Mouse (Mus musculus) intestine, embryonic 16.5 days (tissue): Measurements from ENCODE around the gene Ipo11. TPM values are rescaled to one million over a fixed set of nuclear protein-coding genes. Genes with fewer than 3 reads are reported as not detected.
"Not testable (repeated sequence)": the region's sequence is repeated elsewhere in the genome, so short reads cannot be mapped to it uniquely, and the experiment has no call there.

Experiments
- ATAC-seq: fragments of 200-750 bp; cut with Nextera tagmentation; 2 replicates; pipeline ENCODE4 v1.8.0; 2017; ENCODE audit warnings: moderate TSS enrichment, moderate library complexity
- H3K27ac ChIP-seq: fragments of 300-500 bp; sonication (generic); 2 replicates; pipeline ENCODE4 v1.5.1; 2014; ENCODE audit warnings: mild to moderate bottlenecking, low read length
- H3K27me3 ChIP-seq: fragments of 300-500 bp; sonication (generic); replicated peaks from 2 replicates; pipeline ENCODE4 v1.6.1; 2014; ENCODE audit warnings: low read length, control low read depth, mixed read lengths; ENCODE audit not compliant: control insufficient read depth, insufficient read depth
- H3K36me3 ChIP-seq: fragments of 300-500 bp; sonication (generic); 2 replicates; pipeline ENCODE4 v1.6.1; 2014; ENCODE audit warnings: low read length, control low read depth; ENCODE audit not compliant: control insufficient read depth, insufficient read depth
- H3K4me1 ChIP-seq: fragments of 300-500 bp; sonication (generic); 2 replicates; pipeline ENCODE4 v1.6.1; 2014; ENCODE audit warnings: low read length, control low read depth, mixed read lengths; ENCODE audit not compliant: control insufficient read depth, insufficient read depth
- H3K4me2 ChIP-seq: fragments of 300-500 bp; sonication (generic); 2 replicates; pipeline ENCODE4 v1.6.1; 2014; ENCODE audit warnings: low read depth, low read length, control low read depth
- H3K4me3 ChIP-seq: fragments of 300-500 bp; sonication (generic); 2 replicates; pipeline ENCODE4 v1.5.1; 2014; ENCODE audit warnings: mild to moderate bottlenecking, low read length
- H3K9ac ChIP-seq: fragments of 300-500 bp; sonication (generic); 2 replicates; pipeline ENCODE4 v1.6.1; 2014; ENCODE audit warnings: low read depth, low read length
- H3K9me3 ChIP-seq: fragments of 300-500 bp; sonication (generic); 2 replicates; pipeline ENCODE4 v1.6.1; 2016; ENCODE audit warnings: low read length, control low read depth; ENCODE audit not compliant: control insufficient read depth
- WGBS: fragments of 180-500 bp; shearing (Covaris S2); extraction: QIAGEN DNeasy Blood & Tissue Kit; methylation state at CpG from one replicate; pipeline ENCODE4 v1.1.7; 2014; 5-methylcytosine and 5-hydroxymethylcytosine counted together
- polyA plus RNA-seq: library from polyadenylated mRNA; unstranded; fragments of >200 nt; fragmentation: Nextera tagmentation; extraction: Ambion mirVana; gene quantifications from 2 replicates; pipeline ENCODE4 v1.2.1, GENCODE M21; 2015

The Ipo11 gene
- polyA plus RNA-seq, 1 experiment from 2014 or later, result 39.3 TPM

DNA sequence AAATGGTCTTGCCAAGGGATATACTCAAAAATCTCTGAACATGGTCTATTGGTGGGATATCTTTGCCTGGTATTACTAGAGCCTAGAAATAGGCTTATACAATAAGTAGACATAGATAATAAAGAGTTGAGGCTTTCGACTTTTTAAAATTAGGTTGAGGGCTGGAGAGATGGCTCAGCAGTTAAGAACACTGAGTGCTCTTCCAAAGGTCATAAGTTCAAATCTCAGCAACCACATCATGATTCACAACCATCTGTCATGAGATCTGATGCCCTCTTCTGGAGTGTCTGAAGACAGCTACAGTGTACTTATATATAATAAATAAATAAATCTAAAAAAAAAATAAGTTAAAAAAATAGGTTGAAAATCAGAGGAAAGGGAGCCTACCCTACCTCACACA is 6.0 kb upstream of the Ipo11 start:
- ATAC-seq, result no peak
- 83% methylated on average over 1 of the region's 1 CpGs for WGBS
- peaks cover 1% of the 10 kb centered on the region for H3K4me1 ChIP-seq
- H3K27ac ChIP-seq, result no peak overlapping the region
- H3K4me2 ChIP-seq, result no peak overlapping the region
- no peaks in the 10 kb centered on the region for H3K36me3 ChIP-seq
- no peak overlapping the region for H3K4me3 ChIP-seq
- no peaks in the 10 kb centered on the region for H3K27me3 ChIP-seq
- H3K9ac ChIP-seq, result no peak overlapping the region
- no peaks in the 10 kb centered on the region for H3K9me3 ChIP-seq

DNA sequence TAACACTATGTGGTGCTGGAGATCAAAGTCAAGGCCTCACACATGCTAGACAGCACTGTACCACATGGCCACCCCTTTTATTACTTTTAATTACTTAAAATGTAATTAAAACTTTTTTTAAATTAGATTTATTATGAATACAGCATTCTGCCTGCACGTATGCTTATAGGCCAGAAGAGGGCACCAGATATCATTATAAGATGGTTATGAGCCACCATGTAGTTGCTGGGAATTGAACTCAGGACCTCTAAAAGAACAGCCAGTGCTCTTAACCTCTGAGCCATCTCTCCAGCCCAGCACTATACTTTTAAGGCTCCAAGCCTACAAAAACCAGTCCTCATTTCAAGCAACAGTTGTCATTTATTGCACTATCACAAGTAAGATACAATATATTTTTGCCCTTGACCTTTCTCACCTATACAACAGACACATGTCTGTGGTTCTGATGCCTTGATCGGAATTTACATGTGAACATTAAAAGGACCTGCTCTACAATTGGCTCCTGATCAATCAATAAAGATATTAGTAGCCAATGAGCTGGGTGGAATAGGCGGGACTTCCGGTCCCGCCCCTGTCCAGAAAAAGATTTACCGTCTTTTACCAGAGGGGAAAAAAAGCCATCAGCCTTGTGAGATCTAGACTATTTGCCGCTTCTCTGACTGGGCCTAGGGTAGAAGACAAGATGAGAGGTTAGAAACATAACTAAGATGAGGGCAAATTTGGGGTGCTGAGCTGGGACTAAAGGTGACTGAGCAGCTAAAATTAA is 4.6 kb upstream of the Ipo11 start:
- no peak for ATAC-seq
- H3K4me3 ChIP-seq, result no peak overlapping the region
- WGBS, result 26% methylated on average over 7 of the region's 7 CpGs
- H3K4me2 ChIP-seq, result no peak overlapping the region
- no peak overlapping the region for H3K9ac ChIP-seq
- H3K27me3 ChIP-seq, result no peaks in the 10 kb centered on the region
- no peaks in the 10 kb centered on the region for H3K9me3 ChIP-seq
- H3K36me3 ChIP-seq, result no peaks in the 10 kb centered on the region
- no peak overlapping the region for H3K27ac ChIP-seq
- no peaks in the 10 kb centered on the region for H3K4me1 ChIP-seq

DNA sequence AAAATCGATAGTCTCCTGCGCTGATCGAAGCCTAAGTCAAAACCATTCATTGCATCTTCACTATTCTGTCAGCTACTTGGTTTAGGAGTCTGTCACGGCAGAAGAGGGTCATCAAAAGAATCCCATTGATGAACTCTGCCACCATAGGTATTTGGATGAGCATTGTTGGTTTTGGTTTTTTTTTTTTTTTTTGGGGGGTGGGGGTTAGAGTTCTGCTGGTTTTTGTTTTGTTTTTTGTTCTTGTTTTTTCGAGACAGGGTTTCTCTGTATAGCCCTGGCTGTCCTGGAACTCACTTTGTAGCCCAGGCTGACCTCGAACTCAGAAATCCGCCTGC is 347 bp upstream of the Ipo11 start:
- no peaks in the 10 kb centered on the region for H3K27me3 ChIP-seq
- peak; percentile 12; the same call in 1 of the 2 replicates for ATAC-seq
- peak overlapping the region; percentile 94 for H3K9ac ChIP-seq
- no peaks in the 10 kb centered on the region for H3K9me3 ChIP-seq
- H3K36me3 ChIP-seq, result no peaks in the 10 kb centered on the region
- no peak overlapping the region for H3K27ac ChIP-seq
- WGBS, result 24% methylated on average over 7 of the region's 7 CpGs
- peak overlapping the region; percentile 48 for H3K4me2 ChIP-seq
- H3K4me3 ChIP-seq, result peak overlapping the region; percentile 100
- H3K4me1 ChIP-seq, result 0 out of 2 replicates have a peak, but pooled peaks cover 3% of the 10 kb centered on the region

DNA sequence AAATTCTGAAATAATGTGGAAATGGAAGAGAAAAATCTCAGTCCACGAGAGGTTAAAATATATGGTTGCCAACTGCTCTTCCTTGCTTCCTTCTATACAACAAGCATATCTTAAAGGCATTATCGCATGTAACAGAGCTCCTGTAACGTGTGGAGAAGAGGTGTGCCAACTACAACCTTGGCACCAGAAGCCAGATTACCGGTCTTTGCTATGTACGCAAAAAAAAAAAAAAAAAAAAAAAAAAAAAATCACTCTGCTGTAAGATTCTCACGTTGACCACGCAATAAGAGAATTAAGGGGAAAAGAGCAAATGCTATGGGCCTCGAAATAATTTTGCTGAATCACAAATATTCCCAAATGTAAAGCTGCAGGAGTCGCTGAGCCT is 895 bp downstream of the Ipo11 start:
- H3K27me3 ChIP-seq, result no peaks in the 10 kb centered on the region
- H3K36me3 ChIP-seq, result no peaks in the 10 kb centered on the region
- WGBS, result 6% methylated on average over 9 of the region's 9 CpGs
- 0 out of 2 replicates have a peak, but pooled peaks cover 3% of the 10 kb centered on the region for H3K4me1 ChIP-seq
- peak overlapping the region; percentile 100 for H3K4me3 ChIP-seq
- H3K9me3 ChIP-seq, result no peaks in the 10 kb centered on the region
- ATAC-seq, result no peak
- H3K9ac ChIP-seq, result peak overlapping the region; percentile 94
- H3K27ac ChIP-seq, result peak overlapping the region; percentile 58; the same call in 1 of the 2 replicates
- H3K4me2 ChIP-seq, result peak overlapping the region; percentile 73

DNA sequence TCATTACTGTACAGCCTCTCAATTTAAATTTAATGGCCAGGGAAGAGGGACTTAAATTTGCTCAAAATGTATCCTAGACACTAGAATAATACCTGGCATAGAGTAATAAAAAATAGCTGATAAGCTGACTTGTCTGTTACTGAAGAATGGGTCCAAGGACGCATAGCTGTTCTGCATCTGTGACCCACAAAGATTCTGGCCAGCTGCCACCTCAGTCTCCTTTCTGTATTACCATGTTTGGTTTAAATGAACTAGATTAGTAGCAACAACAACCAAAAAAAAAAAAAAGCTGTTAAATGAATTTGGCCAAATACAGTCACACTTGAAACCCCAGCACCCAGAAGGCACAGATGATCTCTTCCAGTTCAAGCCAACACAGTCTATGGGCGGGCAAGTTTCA is 7.6 kb downstream of the Ipo11 start:
- H3K36me3 ChIP-seq, result peaks cover 5% of the 10 kb centered on the region
- ATAC-seq, result no peak
- no peak overlapping the region for H3K4me2 ChIP-seq
- 0 out of 2 replicates have a peak, but pooled peaks cover 3% of the 10 kb centered on the region for H3K4me1 ChIP-seq
- 86% methylated on average over 2 of the region's 2 CpGs for WGBS
- no peaks in the 10 kb centered on the region for H3K27me3 ChIP-seq
- H3K9ac ChIP-seq, result no peak overlapping the region
- peaks cover 5% of the 10 kb centered on the region; the same call in 1 of the 2 replicates for H3K9me3 ChIP-seq
- H3K4me3 ChIP-seq, result no peak overlapping the region
- H3K27ac ChIP-seq, result no peak overlapping the region

DNA sequence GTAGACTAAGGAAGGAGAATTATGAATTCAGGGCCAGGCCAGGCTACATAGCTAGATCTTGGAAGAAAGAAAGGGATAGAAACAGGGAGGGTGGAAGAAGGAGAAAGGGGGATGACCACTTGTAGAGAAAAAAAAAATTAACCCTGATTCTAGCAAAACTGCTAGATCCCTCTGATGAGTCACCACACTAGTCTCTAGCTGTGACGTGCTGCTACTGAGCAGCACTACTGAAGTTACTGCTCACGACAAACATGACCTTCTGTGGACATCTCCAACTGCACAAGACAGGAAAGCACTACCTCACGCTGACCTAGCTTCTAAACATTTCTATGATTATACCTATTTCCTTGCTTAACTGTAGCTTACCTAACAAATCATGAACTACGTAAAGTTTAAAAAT is 8.5 kb downstream of the Ipo11 start:
- H3K9me3 ChIP-seq, result peaks cover 5% of the 10 kb centered on the region; the same call in 1 of the 2 replicates
- H3K4me3 ChIP-seq, result no peak overlapping the region
- H3K4me1 ChIP-seq, result 0 out of 2 replicates have a peak, but pooled peaks cover 3% of the 10 kb centered on the region
- H3K27me3 ChIP-seq, result no peaks in the 10 kb centered on the region
- ATAC-seq, result no peak
- WGBS, result 92% methylated on average over 4 of the region's 4 CpGs
- H3K27ac ChIP-seq, result no peak overlapping the region
- H3K9ac ChIP-seq, result no peak overlapping the region
- H3K4me2 ChIP-seq, result no peak overlapping the region
- H3K36me3 ChIP-seq, result peaks cover 5% of the 10 kb centered on the region

DNA sequence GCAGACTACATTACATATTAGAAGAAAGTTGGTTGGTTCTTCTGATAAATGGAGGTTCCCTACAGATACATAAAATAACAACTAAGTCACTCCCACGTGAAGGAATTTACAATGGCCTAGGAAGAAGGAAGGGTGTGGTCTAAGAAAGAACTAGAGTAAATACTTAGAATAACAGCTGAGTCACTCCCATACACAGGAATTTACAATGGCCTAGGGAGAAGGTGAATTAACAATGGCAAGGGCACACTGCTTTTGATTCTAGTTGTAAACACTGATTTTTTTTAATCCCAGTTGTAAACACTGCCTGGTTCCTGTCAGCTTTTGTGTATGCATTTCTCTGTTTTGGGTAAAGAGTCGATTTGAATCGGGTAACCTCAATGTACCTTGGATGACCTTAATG is 10.8 kb downstream of the Ipo11 start:
- not testable (repeated sequence) for H3K4me3 ChIP-seq, H3K36me3 ChIP-seq, ATAC-seq, H3K27me3 ChIP-seq, H3K9ac ChIP-seq, H3K9me3 ChIP-seq, H3K4me2 ChIP-seq, H3K27ac ChIP-seq, H3K4me1 ChIP-seq
- 89% methylated on average over 3 of the region's 3 CpGs for WGBS

DNA sequence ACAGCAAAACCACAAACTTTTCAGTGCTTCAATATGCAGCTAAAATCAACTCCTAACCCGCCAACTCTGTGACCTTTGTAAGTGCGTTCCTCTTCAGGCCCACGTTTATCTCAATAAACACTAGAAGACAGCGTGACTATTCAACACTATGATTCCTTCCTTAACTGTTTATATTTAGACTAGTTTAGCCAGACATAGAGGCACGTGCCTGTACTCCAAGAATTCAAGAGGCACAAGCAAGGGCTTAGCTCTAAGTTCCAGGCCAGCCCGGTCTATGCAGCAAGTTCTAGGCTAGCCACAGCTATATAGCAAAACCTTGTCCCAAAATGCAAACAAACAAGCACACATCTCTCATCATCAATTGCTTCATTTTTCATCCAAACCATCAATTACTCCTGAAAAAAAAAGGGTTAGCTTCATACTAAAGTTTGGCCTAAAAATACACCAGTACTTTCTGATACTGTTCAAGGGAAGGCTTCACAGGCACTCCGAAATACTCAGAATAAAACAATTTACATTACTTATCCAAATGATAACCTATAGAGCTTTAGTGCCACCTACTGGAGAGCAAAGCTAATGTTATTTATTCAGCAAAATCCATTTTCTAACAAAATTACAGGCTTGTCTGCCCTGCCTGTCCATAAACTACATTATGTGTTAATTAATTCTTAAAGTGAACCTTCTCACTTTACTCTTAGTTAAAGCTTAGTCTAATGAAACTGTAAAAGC is 18.3 kb downstream of the Ipo11 start:
- Histone ChIP-seq H3K9ac (no peak overlapping the region), H3K4me3 (no peak overlapping the region), H3K4me1 (no peaks in the 10 kb centered on the region), H3K27me3 (no peaks in the 10 kb centered on the region), H3K27ac (no peak overlapping the region), H3K36me3 (0 out of 2 replicates have a peak, but pooled peaks cover 5% of the 10 kb centered on the region), H3K9me3 (no peaks in the 10 kb centered on the region), H3K4me2 (no peak overlapping the region)
- WGBS, result 61% methylated on average over 7 of the region's 7 CpGs
- no peak for ATAC-seq

DNA sequence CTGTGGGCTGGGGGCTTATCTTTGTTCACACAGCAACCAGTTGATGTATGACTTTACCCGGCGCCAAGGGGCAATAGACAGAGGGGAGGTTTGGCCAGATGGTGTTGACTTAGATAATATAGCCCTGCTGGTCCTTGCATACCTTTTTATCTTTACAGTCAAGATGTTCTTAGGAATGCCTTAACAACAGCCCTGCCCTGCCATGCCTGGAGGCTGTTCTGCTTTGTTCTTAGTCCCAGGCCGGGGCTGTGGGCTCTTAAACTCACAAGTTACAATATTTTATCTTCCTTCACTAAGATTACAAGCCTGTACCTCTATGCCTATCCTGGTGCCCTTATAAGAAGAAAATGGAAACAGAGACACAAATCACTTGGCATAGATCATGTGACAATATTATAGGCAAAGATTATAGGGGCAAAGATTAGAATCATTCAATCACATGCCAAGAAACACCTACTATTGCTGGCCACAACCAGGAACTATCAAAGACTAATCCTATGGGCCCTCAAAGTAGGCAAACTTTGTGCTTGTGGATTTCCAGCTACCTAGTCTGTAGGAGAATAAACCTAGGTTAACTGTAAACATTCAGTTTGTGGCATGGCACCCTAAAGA is 23.5 kb downstream of the Ipo11 start:
- Histone ChIP-seq H3K36me3 (peaks cover 3% of the 10 kb centered on the region; the same call in 1 of the 2 replicates), H3K9ac (no peak overlapping the region), H3K27ac (no peak overlapping the region), H3K27me3 (no peaks in the 10 kb centered on the region), H3K9me3 (no peaks in the 10 kb centered on the region), H3K4me1 (no peaks in the 10 kb centered on the region), H3K4me3 (no peak overlapping the region), H3K4me2 (no peak overlapping the region)
- peak; percentile 69 for ATAC-seq
- WGBS, result 39% methylated on average over 3 of the region's 3 CpGs
